Mouse (Mus musculus): ENCODE data around the gene Grip2. TPM values are rescaled to one million over a fixed set of nuclear protein-coding genes. Genes with fewer than 3 reads are reported as not detected.

The Grip2 gene
- total RNA-seq (2021), result 10 to 100 TPM; 18.0 to 20.1 TPM
- long read RNA-seq, experiment 1, full-length matches to known transcripts, result 1 of 22 reads
- long read RNA-seq, experiment 1, partial matches to known transcripts, result 6 of 22 reads
- long read RNA-seq, experiment 1, other reads (novel, unspliced or antisense), result 15 of 22 reads
- long read RNA-seq, experiment 2, full-length matches to known transcripts, result 1 of 4 reads
- long read RNA-seq, experiment 2, partial matches to known transcripts, result 0 of 4 reads
- long read RNA-seq, experiment 2, other reads (novel, unspliced or antisense), result 3 of 4 reads

- peak in 1 of 2 experiments; percentile 37 for DNase-seq (ENCODE audit: low spot score in 2 of 2)
Observed at GRCm38 (mm10) chr6:91827016-91827570, at the start of gene Grip2. Grip2 (minus strand) TSS chr6:91827250.

GRCm38 (mm10) chr6:91872781-91873180 lies 45.7 kb upstream of the Grip2 start:
- DNase-seq (ENCODE audit: low spot score in 2 of 2), result no peak

GRCm38 (mm10) chr6:91868091-91868490 lies 41.0 kb upstream of the Grip2 start:
- DNase-seq (ENCODE audit: low spot score in 2 of 2), result no peak

GRCm38 (mm10) chr6:91865601-91866000 lies 38.6 kb upstream of the Grip2 start:
- peak; percentile 40 to 44 for DNase-seq (ENCODE audit: low spot score in 2 of 2)

GRCm38 (mm10) chr6:91864595-91864994 lies 37.5 kb upstream of the Grip2 start:
- DNase-seq (ENCODE audit: low spot score in 2 of 2), result no peak

GRCm38 (mm10) chr6:91862848-91863247 lies 35.8 kb upstream of the Grip2 start:
- DNase-seq (ENCODE audit: low spot score in 2 of 2), result no peak

- DNase-seq (ENCODE audit: low spot score in 2 of 2), result no peak
Observed at GRCm38 (mm10) chr6:91858339-91858738, 31.3 kb upstream of the Grip2 start.

- DNase-seq (ENCODE audit: low spot score in 2 of 2), result peak; percentile 40 to 42
Observed at GRCm38 (mm10) chr6:91852550-91852949, 25.5 kb upstream of the Grip2 start.

- DNase-seq (ENCODE audit: low spot score in 2 of 2), result peak; percentile 41 to 50
Observed at GRCm38 (mm10) chr6:91843628-91844153, 16.6 kb upstream of the Grip2 start.

GRCm38 (mm10) chr6:91842897-91843627 lies 16.0 kb upstream of the Grip2 start:
- peak; percentile 5 to 27 for DNase-seq (ENCODE audit: low spot score in 2 of 2)

- peak; percentile 78 to 80 for DNase-seq (ENCODE audit: low spot score in 2 of 2)
Observed at GRCm38 (mm10) chr6:91839010-91839871, 12.2 kb upstream of the Grip2 start.

GRCm38 (mm10) chr6:91832863-91833440 lies 5.9 kb upstream of the Grip2 start:
- no peak for DNase-seq (ENCODE audit: low spot score in 2 of 2)

- no peak for DNase-seq (ENCODE audit: low spot score in 2 of 2)
Observed at GRCm38 (mm10) chr6:91827926-91828325, 876 bp upstream of the Grip2 start.

- no peak for DNase-seq (ENCODE audit: low spot score in 2 of 2)
Observed at GRCm38 (mm10) chr6:91818271-91818670, 8.8 kb downstream of the Grip2 start.

GRCm38 (mm10) chr6:91815976-91816375 lies 11.1 kb downstream of the Grip2 start:
- DNase-seq (ENCODE audit: low spot score in 2 of 2), result no peak

GRCm38 (mm10) chr6:91813611-91814010 lies 13.4 kb downstream of the Grip2 start:
- no peak for DNase-seq (ENCODE audit: low spot score in 2 of 2)

GRCm38 (mm10) chr6:91810007-91810406 lies 17.0 kb downstream of the Grip2 start:
- no peak for DNase-seq (ENCODE audit: low spot score in 2 of 2)

- DNase-seq (ENCODE audit: low spot score in 2 of 2), result no peak
Observed at GRCm38 (mm10) chr6:91808022-91808421, 19.0 kb downstream of the Grip2 start.

- peak; percentile 41 to 62 for DNase-seq (ENCODE audit: low spot score in 2 of 2)
Observed at GRCm38 (mm10) chr6:91807169-91807568, 19.9 kb downstream of the Grip2 start.

GRCm38 (mm10) chr6:91804177-91804576 lies 22.9 kb downstream of the Grip2 start:
- no peak for DNase-seq (ENCODE audit: low spot score in 2 of 2)

- peak; percentile 28 to 42 for DNase-seq (ENCODE audit: low spot score in 2 of 2)
Observed at GRCm38 (mm10) chr6:91798496-91798895, 28.6 kb downstream of the Grip2 start.

Measured in left cerebral cortex, adult 18-20 months (tissue).